Mouse (Mus musculus) cortical plate, adult 2 months (tissue): Measurements from ENCODE around the gene Krtap4-2.

Experiments
- CTCF ChIP-seq: fragments of 200-500 bp; IDR thresholded peaks from 2 replicates; pipeline ENCODE4 v1.5.1; 2011; ENCODE audit warnings: mild to moderate bottlenecking, control low read depth, low read length; ENCODE audit not compliant: insufficient read depth; ENCODE audit errors: extremely low read depth
- POLR2A ChIP-seq: fragments of 200-500 bp; IDR thresholded peaks from 2 replicates; pipeline ENCODE4 v1.6.1; 2011; ENCODE audit warnings: mild to moderate bottlenecking, low read length, control low read depth; ENCODE audit not compliant: insufficient read depth; ENCODE audit errors: extremely low read depth

DNA sequence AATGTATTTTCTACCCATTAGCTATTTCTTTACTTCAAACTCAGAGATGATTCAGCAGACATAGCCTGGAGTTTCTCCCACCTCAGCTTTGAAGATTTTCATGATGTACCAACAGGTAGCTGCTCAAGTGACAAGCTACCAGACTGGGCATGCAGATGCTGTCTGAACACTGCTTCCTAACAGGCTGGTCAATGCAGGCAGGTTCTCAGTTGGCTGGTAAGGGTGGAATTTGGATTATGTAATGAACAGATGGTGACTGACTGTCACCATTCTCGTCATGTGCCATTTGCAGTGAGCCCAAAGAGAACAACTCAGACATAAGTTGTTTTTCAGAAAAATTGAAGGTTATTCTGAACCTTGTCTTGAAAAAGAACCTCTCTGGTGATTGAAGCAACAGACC is 25.8 kb downstream of the Krtap4-2 start:
- TF ChIP-seq CTCF (no peak), POLR2A (no peak)
